Mouse (Mus musculus) ES-E14 (cell line): ENCODE data around the gene Xcr1. TPM values are rescaled to one million over a fixed set of nuclear protein-coding genes. Genes with fewer than 3 reads are reported as not detected.

Source experiments
- DNase-seq: peaks from one replicate; pipeline ENCODE4 v3.0.0-alpha.2; 2013; ENCODE audit warnings: low read depth, low spot score
- H3K27ac ChIP-seq: 2 replicates; pipeline ENCODE4 v1.5.1; 2012; ENCODE audit warnings: low read depth, mild to moderate bottlenecking, low read length, moderate library complexity, mixed read lengths; ENCODE audit not compliant: poor library complexity, insufficient read depth, severe bottlenecking
- H3K36me3 ChIP-seq: 2 replicates; pipeline ENCODE4 v1.6.1; 2012; ENCODE audit warnings: mild to moderate bottlenecking, low read length, moderate library complexity, mixed read lengths; ENCODE audit not compliant: control insufficient read depth, poor library complexity, insufficient read depth, severe bottlenecking
- H3K4me1 ChIP-seq, 2 experiments: fragments of 150-350 bp in 1 of 2; sonication (generic) in 1 of 2; 2 replicates each; pipeline ENCODE4 v1.6.1; 2012; ENCODE audit warnings: low read length in 2 of 2, mild to moderate bottlenecking in 1 of 2, mixed read lengths in 1 of 2; ENCODE audit not compliant: control insufficient read depth in 2 of 2, insufficient read depth in 2 of 2, poor library complexity in 1 of 2
- H3K4me3 ChIP-seq, 2 experiments: fragments of 150-350 bp in 1 of 2; sonication (generic) in 1 of 2; 2 replicates each; pipeline ENCODE4 v1.5.1; 2012; ENCODE audit warnings: low read length in 2 of 2, low read depth in 1 of 2, mild to moderate bottlenecking in 1 of 2, mixed read lengths in 1 of 2; ENCODE audit not compliant: insufficient read depth in 1 of 2, poor library complexity in 1 of 2, severe bottlenecking in 1 of 2
- H3K9ac ChIP-seq: 2 replicates; pipeline ENCODE4 v1.6.1; 2012; ENCODE audit warnings: low read depth, mild to moderate bottlenecking, low read length, mixed read lengths; ENCODE audit not compliant: poor library complexity, insufficient read depth, severe bottlenecking
- H3K9me3 ChIP-seq: fragments of 150-350 bp; sonication (generic); 2 replicates; pipeline ENCODE4 v1.6.1; 2012; ENCODE audit warnings: low read depth, mild to moderate bottlenecking, low read length; ENCODE audit not compliant: control insufficient read depth, insufficient read depth
- CHD2 ChIP-seq: IDR thresholded peaks from 2 replicates; pipeline ENCODE4 v1.6.1; 2014; ENCODE audit warnings: mild to moderate bottlenecking, low read depth, low read length, inconsistent platforms
- HCFC1 ChIP-seq: IDR thresholded peaks from 2 replicates; pipeline ENCODE4 v1.6.1; 2012; ENCODE audit warnings: low read length, inconsistent platforms, borderline replicate concordance; ENCODE audit not compliant: insufficient read depth
- MAFK ChIP-seq: IDR thresholded peaks from 2 replicates; pipeline ENCODE4 v1.6.1; 2014; ENCODE audit warnings: mild to moderate bottlenecking, low read depth, low read length, inconsistent platforms; ENCODE audit not compliant: insufficient read depth
- ZC3H11A ChIP-seq: IDR thresholded peaks from 2 replicates; pipeline ENCODE4 v1.6.1; 2012; ENCODE audit warnings: low read depth, mild to moderate bottlenecking, inconsistent platforms, low read length, borderline replicate concordance
- ZNF384 ChIP-seq: IDR thresholded peaks from 2 replicates; pipeline ENCODE4 v1.6.1; 2012; ENCODE audit warnings: low read depth, low read length, inconsistent platforms
- in situ Hi-C, 2 experiments: fragments of 600-800 bp; cut with MboI; formaldehyde crosslinking; loops; one replicate each; pipeline ENCODE4 v1.15.1; 2025; ENCODE audit warnings: low sequenced_read_pairs in 2 of 2, inconsistent platforms in 1 of 2; ENCODE audit not compliant: unreplicated experiment in 2 of 2
- total RNA-seq: library from RNA; depleted of rRNA; stranded (reverse); fragments of 300-350 nt; gene quantifications from 2 replicates; pipeline ENCODE4 v1.2.3, GENCODE M21; 2012; rRNA removed

Gene Xcr1
- total RNA-seq, 1 experiment: 0.09 TPM

- Histone ChIP-seq H3K9ac (no peak overlapping the region), H3K36me3 (no peaks in the 10 kb centered on the region), H3K4me3 (no peak overlapping the region), H3K4me1 (no peaks in the 10 kb centered on the region), H3K27ac (no peak overlapping the region), H3K9me3 (no peaks in the 10 kb centered on the region)
- DNase-seq: no peak
- TF ChIP-seq HCFC1: no peak
- no peak for TF ChIP-seq ZNF384
- TF ChIP-seq MAFK: no peak
- no peak for TF ChIP-seq ZC3H11A
- TF ChIP-seq CHD2: no peak
- in situ Hi-C loops: no loop called here
These were observed 59.4 kb downstream of the Xcr1 start for GRCm38 (mm10) chr9:123802421-123802820.

Other genes starting within 250 kb of the Xcr1 start
- gene Slc6a20b, start 229.5 kb downstream of the Xcr1 start, total RNA-seq: 0.31 and 0.37 TPM in 2 replicates
- gene Ccr9, start 183.6 kb downstream of the Xcr1 start, total RNA-seq: not detected in 2 replicates
- 0.22 and 0.32 TPM in 2 replicates for gene Slc6a20a, start 183.1 kb downstream of the Xcr1 start, total RNA-seq
- gene Lztfl1, start 144.3 kb downstream of the Xcr1 start, total RNA-seq: 18.4 and 19.8 TPM in 2 replicates
- gene Cxcr6, start 55.6 kb downstream of the Xcr1 start, total RNA-seq: 0.16 and 1.3 TPM in 2 replicates
- 7.9 and 11.8 TPM in 2 replicates for gene Fyco1, start 10.1 kb downstream of the Xcr1 start, total RNA-seq
- not detected in 2 replicates for gene Ccr1, start 106.7 kb upstream of the Xcr1 start, total RNA-seq
- gene Ccr1l1, start 116.4 kb upstream of the Xcr1 start, total RNA-seq: not detected in 2 replicates
- not detected in 2 replicates for gene Ccr3, start 159.9 kb upstream of the Xcr1 start, total RNA-seq
- not detected in 2 replicates for gene Ccr2, start 239.9 kb upstream of the Xcr1 start, total RNA-seq